Mouse (Mus musculus): ENCODE measurements around the gene Ifi211. TPM values are rescaled to one million over a fixed set of nuclear protein-coding genes. Genes with fewer than 3 reads are reported as not detected.
"Not testable (repeated sequence)": the region's sequence is repeated elsewhere in the genome, so short reads cannot be mapped to it uniquely, and the experiment has no call there.

Ifi211 gene
- polyA plus RNA-seq, 1 experiment from 2014 or later = 0.45 TPM

GRCm38 (mm10) chr1:173941924-173942779, 29.3 kb upstream of the Ifi211 start, which contains the start of the genes Mndal and Ifi203:
Gene Mndal, minus strand, starts transcription at chr1:173942491.
Gene Ifi203, minus strand, starts transcription at chr1:173942672.
- WGBS = 63% methylated on average over 3 of the region's 3 CpGs
- not testable (repeated sequence) for H3K27me3 ChIP-seq (ENCODE audit: control insufficient read depth, insufficient read depth, low read depth, low read length); H3K9ac ChIP-seq (ENCODE audit: low read depth, low read length); H3K4me2 ChIP-seq (ENCODE audit: low read length); H3K4me3 ChIP-seq (ENCODE audit: low read depth, low read length); H3K4me1 ChIP-seq (ENCODE audit: control insufficient read depth, insufficient read depth, low read length); H3K27ac ChIP-seq (ENCODE audit: low read length); ATAC-seq; H3K9me3 ChIP-seq (replicated peaks; ENCODE audit: control insufficient read depth, low read length, poor library complexity, severe bottlenecking); H3K36me3 ChIP-seq (ENCODE audit: control insufficient read depth, insufficient read depth, low read length)

GRCm38 (mm10) chr1:173941522-173941921, 28.7 kb upstream of the Ifi211 start:
- 97% methylated on average over 2 of the region's 2 CpGs for WGBS
- not testable (repeated sequence) for H3K27ac ChIP-seq (ENCODE audit: low read length); H3K4me1 ChIP-seq (ENCODE audit: control insufficient read depth, insufficient read depth, low read length); H3K4me2 ChIP-seq (ENCODE audit: low read length); H3K9me3 ChIP-seq (replicated peaks; ENCODE audit: control insufficient read depth, low read length, poor library complexity, severe bottlenecking); H3K4me3 ChIP-seq (ENCODE audit: low read depth, low read length); H3K36me3 ChIP-seq (ENCODE audit: control insufficient read depth, insufficient read depth, low read length); H3K9ac ChIP-seq (ENCODE audit: low read depth, low read length); H3K27me3 ChIP-seq (ENCODE audit: control insufficient read depth, insufficient read depth, low read depth, low read length); ATAC-seq

- not testable (repeated sequence) for H3K4me1 ChIP-seq (ENCODE audit: control insufficient read depth, insufficient read depth, low read length); H3K4me2 ChIP-seq (ENCODE audit: low read length); H3K36me3 ChIP-seq (ENCODE audit: control insufficient read depth, insufficient read depth, low read length); ATAC-seq; H3K9ac ChIP-seq (ENCODE audit: low read depth, low read length); H3K27me3 ChIP-seq (ENCODE audit: control insufficient read depth, insufficient read depth, low read depth, low read length); H3K4me3 ChIP-seq (ENCODE audit: low read depth, low read length); H3K27ac ChIP-seq (ENCODE audit: low read length); H3K9me3 ChIP-seq (replicated peaks; ENCODE audit: control insufficient read depth, low read length, poor library complexity, severe bottlenecking)
- WGBS = 83% methylated on average over 2 of the region's 3 CpGs
Observed at GRCm38 (mm10) chr1:173919279-173919678, 6.4 kb upstream of the Ifi211 start.

GRCm38 (mm10) chr1:173914559-173914958, 1.7 kb upstream of the Ifi211 start:
- 86% methylated on average over 2 of the region's 2 CpGs for WGBS
- ATAC-seq = no peak

GRCm38 (mm10) chr1:173913256-173913791, 478 bp upstream of the Ifi211 start:
- H3K9ac ChIP-seq (ENCODE audit: low read depth, low read length); ATAC-seq; H3K36me3 ChIP-seq (ENCODE audit: control insufficient read depth, insufficient read depth, low read length); H3K9me3 ChIP-seq (replicated peaks; ENCODE audit: control insufficient read depth, low read length, poor library complexity, severe bottlenecking); H3K4me1 ChIP-seq (ENCODE audit: control insufficient read depth, insufficient read depth, low read length); H3K4me2 ChIP-seq (ENCODE audit: low read length); H3K27me3 ChIP-seq (ENCODE audit: control insufficient read depth, insufficient read depth, low read depth, low read length); H3K4me3 ChIP-seq (ENCODE audit: low read depth, low read length); H3K27ac ChIP-seq (ENCODE audit: low read length): not testable (repeated sequence)

More at GRCm38 (mm10) chr1:173914559-173914958, 1.7 kb upstream of the Ifi211 start:
- Histone ChIP-seq H3K27me3 (ENCODE audit: control insufficient read depth, insufficient read depth, low read depth, low read length) (no peaks in the 10 kb centered on the region), H3K4me2 (ENCODE audit: low read length) (no peak overlapping the region), H3K36me3 (ENCODE audit: control insufficient read depth, insufficient read depth, low read length) (no peaks in the 10 kb centered on the region), H3K9me3 (replicated peaks; ENCODE audit: control insufficient read depth, low read length, poor library complexity, severe bottlenecking) (no peaks in the 10 kb centered on the region), H3K9ac (ENCODE audit: low read depth, low read length) (no peak overlapping the region), H3K4me3 (ENCODE audit: low read depth, low read length) (no peak overlapping the region), H3K4me1 (ENCODE audit: control insufficient read depth, insufficient read depth, low read length) (no peaks in the 10 kb centered on the region), H3K27ac (ENCODE audit: low read length) (no peak overlapping the region)

GRCm38 (mm10) chr1:173911808-173912464, 910 bp downstream of the Ifi211 start:
- H3K9ac ChIP-seq (ENCODE audit: low read depth, low read length) = no peak overlapping the region
- no peak for ATAC-seq
- no peaks in the 10 kb centered on the region for H3K36me3 ChIP-seq (ENCODE audit: control insufficient read depth, insufficient read depth, low read length)
- no peaks in the 10 kb centered on the region for H3K4me1 ChIP-seq (ENCODE audit: control insufficient read depth, insufficient read depth, low read length)
- no peaks in the 10 kb centered on the region for H3K27me3 ChIP-seq (ENCODE audit: control insufficient read depth, insufficient read depth, low read depth, low read length)
- no peak overlapping the region for H3K4me2 ChIP-seq (ENCODE audit: low read length)
- WGBS = 100% methylated on average over 2 of the region's 2 CpGs
- no peaks in the 10 kb centered on the region for H3K9me3 ChIP-seq (replicated peaks; ENCODE audit: control insufficient read depth, low read length, poor library complexity, severe bottlenecking)
- no peak overlapping the region for H3K27ac ChIP-seq (ENCODE audit: low read length)
- no peak overlapping the region for H3K4me3 ChIP-seq (ENCODE audit: low read depth, low read length)

- H3K4me3 ChIP-seq (ENCODE audit: low read depth, low read length); H3K4me1 ChIP-seq (ENCODE audit: control insufficient read depth, insufficient read depth, low read length); H3K9me3 ChIP-seq (replicated peaks; ENCODE audit: control insufficient read depth, low read length, poor library complexity, severe bottlenecking); ATAC-seq; H3K4me2 ChIP-seq (ENCODE audit: low read length); H3K9ac ChIP-seq (ENCODE audit: low read depth, low read length); H3K36me3 ChIP-seq (ENCODE audit: control insufficient read depth, insufficient read depth, low read length); H3K27ac ChIP-seq (ENCODE audit: low read length); H3K27me3 ChIP-seq (ENCODE audit: control insufficient read depth, insufficient read depth, low read depth, low read length): not testable (repeated sequence)
Observed at GRCm38 (mm10) chr1:173908390-173908789, 4.5 kb downstream of the Ifi211 start.

GRCm38 (mm10) chr1:173905885-173906284, 7.0 kb downstream of the Ifi211 start:
- H3K36me3 ChIP-seq (ENCODE audit: control insufficient read depth, insufficient read depth, low read length); H3K27ac ChIP-seq (ENCODE audit: low read length); H3K9ac ChIP-seq (ENCODE audit: low read depth, low read length); H3K4me1 ChIP-seq (ENCODE audit: control insufficient read depth, insufficient read depth, low read length); H3K4me2 ChIP-seq (ENCODE audit: low read length); ATAC-seq; H3K27me3 ChIP-seq (ENCODE audit: control insufficient read depth, insufficient read depth, low read depth, low read length); H3K9me3 ChIP-seq (replicated peaks; ENCODE audit: control insufficient read depth, low read length, poor library complexity, severe bottlenecking); H3K4me3 ChIP-seq (ENCODE audit: low read depth, low read length): not testable (repeated sequence)
- 80% methylated on average over 3 of the region's 4 CpGs for WGBS

- not testable (repeated sequence) for H3K9ac ChIP-seq (ENCODE audit: low read depth, low read length); H3K27me3 ChIP-seq (ENCODE audit: control insufficient read depth, insufficient read depth, low read depth, low read length); H3K4me2 ChIP-seq (ENCODE audit: low read length); H3K4me3 ChIP-seq (ENCODE audit: low read depth, low read length); H3K36me3 ChIP-seq (ENCODE audit: control insufficient read depth, insufficient read depth, low read length); H3K9me3 ChIP-seq (replicated peaks; ENCODE audit: control insufficient read depth, low read length, poor library complexity, severe bottlenecking); H3K4me1 ChIP-seq (ENCODE audit: control insufficient read depth, insufficient read depth, low read length); H3K27ac ChIP-seq (ENCODE audit: low read length); ATAC-seq
Observed at GRCm38 (mm10) chr1:173889741-173890140, 23.1 kb downstream of the Ifi211 start.

Data from midbrain, embryonic 16.5 days (tissue).